Mouse (Mus musculus) right cerebral cortex, postnatal 10 days (tissue): ENCODE data around the gene Rnase2b.
"Not testable (repeated sequence)": the region's sequence is repeated elsewhere in the genome, so short reads cannot be mapped to it uniquely, and the experiment has no call there.

Source experiments
- DNase-seq, 2 experiments: peaks; one replicate each; pipeline ENCODE4 v3.0.0; 2021; ENCODE audit warnings: low spot score in 2 of 2

The Rnase2b gene

DNA sequence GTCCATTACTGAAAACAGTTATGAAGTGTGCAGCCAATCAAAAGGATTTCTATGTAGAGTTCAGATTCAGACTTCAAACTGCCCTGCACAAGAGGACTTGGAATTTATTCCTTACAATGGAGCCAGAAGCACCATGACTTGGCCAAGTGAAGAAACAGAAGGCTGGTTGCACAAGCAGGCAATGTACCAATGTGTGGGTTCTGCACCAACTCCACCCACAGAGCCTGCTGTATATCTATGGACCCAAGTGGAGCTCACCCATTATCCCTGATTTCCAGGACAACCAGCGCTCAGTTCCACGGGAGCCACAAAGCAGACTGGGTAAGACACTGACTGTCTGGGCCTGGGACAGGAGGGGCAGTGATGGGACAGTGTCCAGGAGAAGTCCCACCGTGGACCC, at the start of gene Rnase2b:
TSS of gene Rnase2b (plus strand) at position 285 of the 400 bp plus-strand sequence.
- not testable (repeated sequence) for DNase-seq

DNA sequence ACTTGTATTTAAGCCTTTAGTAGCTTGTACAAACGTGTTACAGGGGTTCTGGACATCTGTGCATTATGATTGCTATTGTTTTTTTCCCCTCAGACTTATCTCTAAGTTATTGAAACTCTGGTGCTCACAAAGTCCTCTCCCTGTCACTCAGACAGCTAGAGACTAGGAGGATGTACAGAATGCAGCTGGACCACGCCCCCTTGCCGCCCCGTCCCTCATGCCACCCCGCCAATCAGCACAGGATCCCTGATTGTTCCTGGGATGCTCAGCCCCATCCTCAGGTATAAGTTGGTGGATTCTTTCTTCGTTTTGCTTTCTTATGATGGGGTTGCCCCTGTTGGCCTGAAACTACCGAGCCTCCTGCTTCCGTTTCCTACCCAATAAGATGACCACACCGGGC, 48.6 kb upstream of the Rnase2b start:
- DNase-seq, result no peak

DNA sequence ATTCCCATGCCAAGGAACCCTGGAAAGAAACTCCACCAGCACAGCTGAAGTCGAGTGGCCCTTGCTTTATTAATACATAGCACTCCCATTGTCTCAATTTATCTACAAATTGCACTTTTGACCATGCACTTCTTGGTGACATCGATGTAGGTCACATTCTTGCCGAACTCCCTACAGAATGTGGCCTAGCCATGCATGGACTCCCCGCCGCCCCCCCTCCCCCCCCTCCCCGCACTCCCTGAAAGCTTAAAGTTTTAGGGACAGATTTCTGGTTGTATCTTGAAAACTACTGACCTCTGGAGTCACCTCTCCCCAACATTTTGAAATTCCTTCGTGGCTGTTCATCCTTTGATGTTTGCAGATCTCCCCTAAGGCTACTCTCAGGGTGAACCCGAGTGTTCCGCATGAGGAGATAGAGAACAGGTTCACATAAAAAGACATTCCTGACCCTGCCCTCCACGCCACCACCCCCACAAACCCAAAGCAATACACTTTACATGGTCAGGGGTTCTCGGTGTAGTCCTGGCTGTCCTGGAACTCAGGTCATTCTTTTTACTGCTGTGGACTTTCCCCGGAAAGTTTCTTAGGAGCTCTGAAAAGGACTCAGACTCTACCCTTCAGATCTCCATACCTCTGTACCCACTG, 48.0 kb upstream of the Rnase2b start, which contains the start of gene Eddm3b:
TSS of gene Eddm3b (plus strand) at position 511 of the 645 bp plus-strand sequence.
- no peak for DNase-seq

DNA sequence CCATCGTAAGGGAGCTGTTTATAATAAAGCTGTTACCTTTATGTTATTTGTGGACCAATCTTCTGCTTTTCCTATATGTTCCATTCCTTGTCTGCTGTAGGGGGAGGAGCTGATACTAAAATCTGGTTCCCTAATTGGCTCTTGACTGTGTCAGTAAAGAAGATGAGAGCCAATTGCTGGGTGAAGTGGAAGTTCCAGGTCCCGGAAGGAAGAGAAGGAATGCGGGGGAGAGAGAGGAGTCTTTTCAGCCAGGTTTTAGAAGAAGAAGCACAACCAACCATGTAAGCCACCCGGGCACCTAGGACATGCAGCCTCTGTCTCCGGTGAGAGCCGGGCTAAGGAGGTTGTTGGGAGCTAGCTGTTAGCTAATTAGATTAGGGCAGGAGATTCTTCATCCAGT, 36.4 kb upstream of the Rnase2b start:
- DNase-seq, result no peak

DNA sequence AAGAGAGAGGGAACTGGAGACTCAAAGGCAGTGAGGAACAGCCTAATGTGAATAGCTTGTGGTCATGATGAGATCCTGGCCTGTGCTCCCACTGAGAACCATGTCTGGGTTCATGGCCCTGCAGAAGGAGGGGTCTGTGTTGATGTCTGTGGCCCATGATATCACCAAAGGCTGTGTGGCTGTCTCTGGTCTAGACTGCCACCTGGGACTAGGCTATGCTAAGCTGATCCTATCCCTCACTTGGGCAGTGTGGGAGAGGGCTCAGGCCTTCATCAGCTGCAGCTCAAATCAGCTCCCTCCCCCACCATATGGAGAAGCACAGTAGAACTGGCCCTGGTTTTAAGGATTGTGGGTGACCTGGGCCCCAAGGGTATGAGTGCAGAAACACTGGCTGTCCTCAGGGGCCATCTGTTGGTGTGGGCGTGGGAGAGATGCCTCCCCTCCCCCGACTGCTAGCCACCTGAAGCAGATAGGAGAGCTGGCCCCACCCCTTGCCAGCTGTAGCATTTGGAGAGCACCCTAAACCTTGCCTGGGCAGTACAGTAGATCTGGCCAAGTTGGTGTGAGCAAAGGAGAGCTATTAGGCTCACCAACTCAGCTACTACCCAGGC, 34.3 kb upstream of the Rnase2b start:
- DNase-seq, result no peak

DNA sequence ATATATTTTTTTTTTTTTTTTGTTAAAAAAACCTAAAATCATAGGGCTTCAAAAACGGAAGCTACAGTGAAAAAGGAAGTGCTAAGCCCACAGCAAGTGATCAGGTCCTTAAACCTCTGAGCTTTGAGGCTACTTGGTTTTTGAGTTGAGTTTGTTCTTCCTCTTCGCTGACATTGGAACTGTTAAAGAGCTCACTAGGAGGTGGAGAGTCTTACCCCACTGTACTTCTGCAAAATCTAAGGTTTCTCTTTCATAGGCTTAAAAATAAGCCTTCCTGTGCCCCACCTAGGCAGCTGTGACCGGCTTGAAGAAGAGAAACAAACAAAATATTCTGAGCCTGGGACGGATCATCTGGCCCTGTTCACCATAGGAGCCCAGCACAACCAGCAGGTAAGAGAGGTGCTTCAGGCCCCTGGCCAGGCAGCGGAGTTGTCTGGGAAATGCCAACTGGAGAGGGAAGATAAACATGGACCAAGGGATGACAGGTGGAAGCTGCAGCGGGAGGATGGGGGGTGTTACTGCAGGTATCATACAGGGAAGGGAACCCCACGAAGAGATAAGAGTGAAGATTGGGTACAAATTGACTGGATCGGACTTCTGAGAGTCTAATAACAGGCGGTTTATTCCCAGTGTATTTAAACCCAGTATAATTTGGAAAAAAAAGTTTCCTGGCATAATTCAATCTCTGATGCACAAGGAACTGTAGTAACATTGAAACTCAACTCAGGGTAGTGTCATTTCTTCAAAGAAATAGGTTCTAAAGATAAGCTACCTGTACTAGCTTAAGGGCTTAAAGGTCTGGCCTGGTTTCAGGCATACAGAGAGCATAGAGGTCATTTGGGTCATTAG, 33.1 kb upstream of the Rnase2b start:
- DNase-seq, result no peak

DNA sequence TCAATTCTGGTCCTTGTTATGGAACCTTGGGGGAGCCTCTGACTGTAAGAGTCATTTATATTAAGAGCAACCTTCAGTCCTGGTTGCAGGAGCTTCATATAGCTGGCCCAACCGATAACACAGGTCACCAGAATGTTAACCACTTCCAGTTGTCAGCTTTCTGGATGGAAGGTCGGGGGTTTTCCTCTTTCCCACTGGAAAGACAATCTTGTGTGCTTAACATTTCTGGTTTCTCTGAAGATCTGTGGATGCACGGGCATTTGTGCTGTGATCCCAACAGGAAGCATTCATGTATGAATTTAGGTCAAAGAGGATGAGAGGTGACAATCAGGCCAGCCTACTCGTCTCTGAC, 32.5 kb upstream of the Rnase2b start:
- no peak for DNase-seq

DNA sequence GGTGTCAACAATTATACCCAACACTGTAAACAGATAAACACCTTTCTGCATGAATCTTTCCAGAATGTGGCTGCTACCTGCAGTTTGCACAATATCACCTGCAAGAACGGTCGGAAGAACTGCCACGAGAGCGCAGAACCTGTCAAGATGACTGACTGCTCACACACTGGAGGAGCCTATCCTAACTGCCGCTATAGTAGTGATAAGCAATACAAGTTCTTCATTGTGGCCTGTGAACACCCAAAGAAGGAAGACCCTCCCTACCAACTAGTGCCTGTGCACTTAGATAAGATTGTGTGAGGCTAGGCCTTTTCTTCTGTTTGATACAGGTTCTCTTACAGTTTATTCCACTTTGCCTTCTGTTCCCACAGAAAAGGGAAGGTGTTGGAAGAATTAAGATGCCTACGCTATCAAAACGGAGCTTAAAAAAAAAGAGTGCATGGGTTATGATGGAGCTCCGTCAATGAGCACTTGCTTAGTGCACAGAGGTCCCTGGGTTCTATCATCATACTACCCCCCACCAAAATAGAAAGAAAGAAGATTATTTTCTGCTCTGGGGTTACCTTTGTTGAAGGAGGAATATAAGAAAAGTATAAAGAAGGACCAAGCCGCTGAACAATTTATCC, 31.6 kb upstream of the Rnase2b start:
- no peak for DNase-seq

DNA sequence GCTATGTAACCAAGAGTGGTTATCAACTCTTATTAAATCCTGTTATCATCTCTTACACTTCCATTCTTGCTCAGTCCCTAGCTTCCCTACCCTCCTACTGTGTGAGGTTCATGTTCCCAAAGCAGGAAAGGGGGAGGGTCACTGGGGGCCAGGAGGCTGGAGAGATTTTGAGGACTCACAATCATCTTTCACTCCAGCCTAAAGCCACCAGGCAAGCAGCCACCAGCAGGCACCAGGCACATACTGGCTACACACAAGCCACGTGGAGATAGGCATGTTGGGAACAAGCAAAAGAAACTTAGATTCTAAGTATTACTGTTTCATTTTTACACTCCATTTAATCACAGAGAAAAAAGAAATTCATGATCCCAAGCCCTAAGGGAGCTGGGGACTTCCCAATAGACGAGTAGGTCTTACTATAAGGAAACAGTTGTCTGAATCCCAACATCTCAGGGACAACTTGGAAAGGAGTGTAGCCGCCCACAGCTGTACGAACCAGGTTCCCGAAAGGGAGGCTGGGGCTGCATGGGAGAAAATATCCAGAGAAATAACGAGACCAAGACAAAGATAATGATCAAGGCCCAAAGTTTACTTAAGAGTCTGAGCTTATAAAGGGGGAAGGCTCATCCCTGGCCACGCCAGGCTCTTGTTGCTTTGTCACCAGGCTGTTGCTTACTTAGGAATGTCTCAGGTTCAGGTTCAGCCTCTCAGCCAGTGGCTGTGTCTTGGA, 30.8 kb upstream of the Rnase2b start:
- DNase-seq, result no peak

DNA sequence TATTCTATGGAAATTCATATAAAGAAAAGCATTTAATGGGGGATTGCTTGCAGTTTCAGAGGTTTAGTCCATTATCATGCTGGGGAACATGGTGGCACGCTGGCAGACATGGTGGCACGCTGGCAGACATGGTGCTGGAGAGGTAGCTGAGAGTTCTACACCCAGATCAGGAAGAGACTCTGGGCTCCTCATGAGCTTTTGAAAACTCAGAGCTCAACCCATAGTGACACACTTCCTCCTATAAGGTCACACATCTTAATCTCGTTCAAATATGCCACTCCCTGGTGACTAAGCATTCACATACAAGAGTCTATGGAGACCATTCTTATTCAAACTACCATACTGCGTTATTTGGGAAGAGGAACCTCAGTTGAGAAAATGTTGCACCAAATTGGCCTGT, 29.7 kb upstream of the Rnase2b start:
- no peak for DNase-seq

DNA sequence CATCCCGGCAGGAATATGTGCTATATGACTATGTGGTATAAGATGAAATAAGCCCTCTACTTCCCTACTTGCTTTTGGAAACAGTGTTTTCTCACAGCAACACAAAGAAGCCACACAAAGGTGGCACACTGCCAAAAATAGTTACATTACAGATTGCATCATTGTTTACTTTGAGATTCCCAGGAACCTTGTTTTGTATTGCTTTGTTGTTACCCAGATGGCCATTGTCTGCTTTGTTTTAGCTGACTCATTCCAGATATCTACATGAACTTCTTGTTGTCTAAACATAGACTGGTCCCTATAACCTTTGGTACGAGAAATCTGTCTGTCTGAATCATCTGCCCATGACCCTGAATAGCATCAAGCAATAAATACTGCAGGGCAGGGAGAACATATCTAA, 21.7 kb upstream of the Rnase2b start:
- DNase-seq, result no peak

DNA sequence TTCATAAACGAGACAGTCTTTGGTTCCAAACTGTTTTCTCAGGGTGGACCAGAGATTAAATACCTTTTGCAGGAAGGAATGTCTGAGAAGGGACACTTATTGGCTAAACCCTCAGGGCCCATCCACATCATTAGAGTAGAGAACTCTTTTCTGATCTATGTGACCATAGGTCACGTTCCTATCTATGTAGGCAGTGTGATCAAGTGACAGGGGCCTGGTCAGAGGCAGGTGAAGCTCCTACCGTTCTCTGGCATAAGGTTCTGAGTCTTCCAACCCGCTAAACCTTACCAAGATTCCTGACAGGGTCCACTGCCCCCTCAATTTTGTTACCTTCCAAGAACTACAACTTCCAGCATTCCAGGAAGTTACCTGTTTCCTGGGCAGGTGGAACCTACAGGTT, 19.9 kb upstream of the Rnase2b start:
- DNase-seq, result no peak

DNA sequence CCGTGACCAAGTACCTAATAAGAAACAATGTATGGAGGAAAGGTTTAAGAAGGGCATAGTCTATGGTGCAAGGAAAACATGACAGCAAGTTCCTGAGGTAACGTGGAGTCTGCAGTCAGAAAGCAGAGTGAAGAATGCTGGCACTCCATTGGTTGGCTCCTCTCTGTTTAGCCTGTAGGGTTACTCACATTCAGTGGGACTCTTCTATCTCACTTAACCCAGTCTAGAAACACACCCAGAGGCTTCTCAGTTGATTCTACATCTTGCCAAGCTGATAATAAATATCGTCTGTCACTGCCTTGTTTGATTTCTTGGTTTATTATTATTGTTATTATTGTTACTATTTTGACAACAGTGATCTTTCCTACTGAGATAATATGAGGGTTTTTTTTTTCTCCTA, 19.5 kb upstream of the Rnase2b start:
- DNase-seq, result no peak

DNA sequence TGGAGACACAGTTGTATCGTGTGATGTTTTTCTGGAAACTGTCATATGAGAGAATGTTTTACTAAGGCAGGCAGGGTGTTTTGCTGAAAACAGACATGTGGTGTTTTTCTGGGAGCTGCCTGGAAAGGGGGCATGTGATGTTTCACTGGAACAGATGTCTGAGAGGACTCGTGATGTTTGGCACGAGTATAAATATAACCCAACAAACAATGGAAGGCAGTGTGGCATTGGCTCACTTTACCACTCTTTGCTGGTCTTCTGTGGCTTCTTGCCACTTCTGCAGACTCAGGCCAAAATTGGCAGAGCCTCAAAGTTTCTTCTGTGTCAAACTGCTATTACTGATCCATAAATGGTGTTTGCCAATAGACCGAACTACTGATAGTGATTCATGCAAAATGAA, 18.8 kb upstream of the Rnase2b start:
- peak in 1 of 2 experiments; percentile 33 for DNase-seq

DNA sequence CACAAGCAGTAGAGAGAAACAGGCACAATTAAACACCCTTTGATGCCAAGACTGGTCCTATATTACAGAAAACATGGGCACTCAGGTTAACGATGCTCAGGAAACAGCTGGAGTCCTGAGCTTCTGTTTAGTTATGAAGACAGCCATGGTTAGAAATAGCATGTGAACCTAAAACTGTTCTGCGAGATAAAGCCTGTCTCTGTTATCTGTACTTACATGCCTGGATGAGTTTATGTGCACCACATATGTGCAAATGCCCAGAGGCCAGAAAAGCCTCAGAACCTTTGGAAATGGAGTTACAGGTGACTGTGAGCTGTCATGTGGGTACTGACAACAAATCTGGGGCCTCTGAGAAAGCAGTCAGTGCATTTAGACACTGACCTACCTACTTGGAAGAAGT, 18.1 kb upstream of the Rnase2b start:
- no peak for DNase-seq

DNA sequence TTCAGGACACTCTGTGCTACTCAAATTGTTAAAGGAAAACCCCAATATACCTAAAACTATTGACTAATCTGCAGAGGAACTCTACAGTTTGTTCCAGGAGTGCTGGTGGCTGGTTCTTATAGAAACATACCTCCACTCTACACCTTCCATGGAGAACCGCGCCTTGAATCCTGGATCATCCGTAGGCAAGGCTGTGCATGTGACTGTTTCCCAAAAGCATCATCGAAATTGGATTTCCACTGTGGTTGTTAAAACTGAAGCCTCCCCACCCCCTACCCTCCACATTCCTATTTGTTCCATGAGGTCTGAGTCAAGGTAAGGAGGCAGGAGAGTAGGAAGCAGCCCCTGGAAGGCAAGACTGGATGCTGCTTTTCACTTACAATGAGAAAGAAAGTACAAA, 17.6 kb upstream of the Rnase2b start:
- DNase-seq, result no peak

DNA sequence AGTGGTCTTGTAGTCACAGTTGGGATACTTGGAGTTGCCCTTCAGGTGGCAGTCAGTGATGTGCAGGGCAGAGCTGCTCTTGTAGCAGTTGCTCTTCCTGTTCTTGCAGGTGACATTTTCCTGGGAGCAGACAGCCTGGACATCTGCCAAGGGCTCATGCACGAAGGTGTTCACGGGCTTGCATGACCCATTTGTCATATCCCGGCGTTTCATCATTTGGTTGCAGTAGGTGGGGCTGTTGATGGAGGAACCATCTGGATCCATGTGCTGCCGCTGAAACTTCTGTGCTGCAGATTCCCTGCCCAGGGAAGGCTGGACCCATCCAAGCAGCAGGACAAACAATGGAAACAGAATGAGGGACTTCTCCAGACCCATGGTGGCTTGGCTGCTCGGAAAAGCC, 16.5 kb upstream of the Rnase2b start:
- DNase-seq, result no peak

DNA sequence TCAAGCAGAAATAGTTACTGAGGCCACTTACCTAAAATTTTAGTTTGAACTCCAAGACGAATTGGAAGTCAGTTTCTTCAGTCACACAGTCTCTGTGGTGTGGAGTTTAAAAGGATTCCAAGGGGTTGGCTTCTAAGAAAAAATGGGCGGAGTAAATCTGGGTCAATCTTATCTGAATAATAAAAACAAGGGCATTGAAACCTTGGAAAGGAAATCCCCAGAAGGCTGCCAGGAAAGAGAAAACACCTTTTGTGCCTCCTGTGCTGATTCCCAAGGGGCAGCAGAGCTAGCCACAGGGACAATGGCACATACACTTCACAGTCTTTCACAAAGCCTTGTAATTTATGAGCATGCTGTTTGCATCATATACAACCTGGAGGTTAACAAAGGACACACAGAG, 15.4 kb upstream of the Rnase2b start, which contains the start of gene Rnase1:
TSS of gene Rnase1 (minus strand) at position 101 of the 400 bp plus-strand sequence.
- DNase-seq, result no peak

DNA sequence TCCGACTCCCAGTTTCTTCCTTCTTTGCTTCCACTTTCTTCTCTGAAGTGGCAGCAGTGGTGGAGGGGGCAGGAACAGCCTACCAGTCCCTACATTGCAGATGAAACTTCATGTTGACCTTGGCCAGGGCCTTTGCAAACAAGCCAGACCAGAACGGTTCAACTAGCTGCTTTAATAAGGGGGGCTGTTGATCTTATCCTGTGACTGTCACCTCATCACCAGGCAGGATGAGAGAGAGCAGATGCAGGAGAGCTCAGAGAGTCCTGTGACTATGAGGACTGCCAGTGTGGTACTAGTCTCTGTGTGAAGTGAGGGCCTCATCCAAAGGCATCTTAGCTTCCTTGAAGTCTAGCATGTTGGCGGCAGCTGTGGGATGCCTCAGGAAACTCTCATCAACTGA, 14.1 kb upstream of the Rnase2b start:
- no peak for DNase-seq

DNA sequence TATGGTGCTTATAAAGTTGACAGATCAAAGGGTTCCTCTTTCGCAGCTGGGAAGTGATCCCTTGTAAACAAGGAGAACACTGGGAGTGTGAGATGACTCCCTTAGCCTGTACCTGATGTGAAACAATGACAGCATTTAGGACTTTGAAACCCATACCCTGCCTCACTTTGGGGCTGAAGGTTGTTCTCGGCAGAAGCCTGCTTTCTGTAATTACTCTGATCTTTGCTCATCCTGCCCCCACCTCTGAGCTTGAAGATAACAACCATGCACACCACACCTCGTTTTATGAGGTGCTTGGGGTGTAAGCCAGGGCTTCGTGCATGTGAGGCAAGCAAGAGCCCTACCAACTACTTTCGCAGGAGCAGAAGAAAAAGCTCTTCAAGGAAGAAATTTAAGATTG, 12.9 kb upstream of the Rnase2b start:
- DNase-seq, result no peak

DNA sequence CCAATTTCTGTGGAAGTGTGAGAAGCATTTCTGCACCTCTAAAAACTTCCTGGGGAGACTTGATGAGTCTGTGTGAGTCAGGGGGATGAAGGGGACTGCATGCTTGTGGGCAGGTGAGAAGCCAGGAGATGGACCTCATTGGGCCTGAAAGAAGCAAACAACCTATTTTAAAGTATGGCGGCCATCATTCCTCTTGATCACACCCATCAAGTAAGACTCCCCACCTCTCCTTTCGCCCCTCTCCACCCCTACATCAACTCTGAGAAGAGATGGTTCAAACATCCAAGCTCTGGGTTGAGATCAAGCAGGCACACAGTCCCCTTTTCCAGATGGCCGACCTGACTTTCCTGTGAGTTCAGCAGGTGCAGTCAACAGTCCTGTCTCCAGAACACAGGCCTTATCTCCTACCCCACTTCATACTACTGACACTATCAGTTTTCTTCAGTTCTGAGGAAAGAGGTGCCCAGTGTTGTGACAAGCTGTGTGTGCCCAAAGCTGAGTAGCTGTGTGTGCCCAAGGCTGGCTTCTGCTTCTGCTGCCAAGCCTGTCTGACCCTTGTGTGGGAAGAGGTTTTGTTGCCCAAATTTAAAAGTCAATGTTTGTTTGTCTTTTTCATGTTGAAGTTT, 11.7 kb upstream of the Rnase2b start:
- DNase-seq, result no peak
